Mouse (Mus musculus): ENCODE results near the gene Thbs3.

DNA sequence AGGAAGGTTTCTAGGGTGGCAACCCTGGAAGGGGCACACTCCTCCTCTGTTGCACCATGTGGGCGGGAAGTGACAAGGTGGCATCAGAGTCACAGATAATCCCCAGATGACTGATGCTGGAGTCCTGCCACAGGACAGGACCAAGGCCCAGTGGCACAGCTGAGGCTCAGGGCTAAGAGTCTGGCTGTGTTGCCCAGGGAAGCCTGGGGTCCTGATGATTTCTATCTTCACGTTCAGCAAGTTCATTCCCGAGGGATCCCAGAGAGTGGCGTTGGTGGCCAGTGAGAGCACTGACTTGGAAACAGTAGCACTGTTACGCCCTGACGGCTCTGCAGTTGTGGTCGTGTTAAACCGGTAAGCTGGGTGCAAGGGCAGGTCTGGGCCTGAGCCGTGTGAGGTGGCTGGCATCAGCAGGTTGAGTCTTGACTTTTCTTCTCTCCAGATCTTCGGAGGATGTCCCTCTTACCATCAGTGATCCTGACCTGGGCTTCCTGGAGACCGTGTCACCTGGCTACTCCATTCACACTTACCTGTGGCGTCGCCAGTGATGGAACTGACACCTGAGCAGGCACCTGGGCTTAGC is 6.8 kb upstream of the Thbs3 start:
- TF ChIP-seq CTCF (IDR thresholded peaks at IDR 0.05; ENCODE audit: low read depth) = no peak
- no peak for TF ChIP-seq EP300 (IDR thresholded peaks at IDR 0.05; ENCODE audit: low read depth)
